Mouse (Mus musculus) urinary bladder, postnatal 4 days (tissue): ENCODE results near the gene Disc1.

Experiments
- DNase-seq, 2 experiments: peaks; one replicate each; pipeline ENCODE4 v3.0.0; 2021 to 2022; ENCODE audit warnings: low spot score in 2 of 2

Disc1 gene

DNA sequence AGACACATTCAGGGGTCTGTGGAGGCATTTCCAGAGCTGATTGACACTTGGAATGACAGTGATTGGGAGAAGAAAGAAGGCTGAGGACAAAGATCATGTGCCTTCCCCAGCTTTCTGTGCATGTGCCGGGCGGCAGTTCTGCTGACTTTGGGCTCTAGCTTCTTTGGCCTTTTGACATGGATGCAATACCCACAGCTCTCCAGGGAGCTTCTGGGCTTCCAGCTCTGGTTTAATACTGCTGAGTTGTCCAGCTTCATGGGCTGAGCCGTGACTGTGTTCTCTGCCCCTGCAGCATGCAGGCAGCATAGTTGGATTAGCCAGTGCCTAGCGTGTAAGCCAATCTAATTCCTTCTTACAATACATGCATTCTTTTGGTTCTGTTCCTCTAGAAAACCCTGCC is 72.5 kb downstream of the Disc1 start:
- DNase-seq, result no peak

GRCm38 (mm10) chr8:125127621-125128020 is 73.6 kb downstream of the Disc1 start:
- DNase-seq, result no peak

- DNase-seq, result no peak
These were observed 74.3 kb downstream of the Disc1 start for GRCm38 (mm10) chr8:125128305-125128704.

- no peak for DNase-seq
These were observed 76.8 kb downstream of the Disc1 start for GRCm38 (mm10) chr8:125130835-125131234.

- DNase-seq, result no peak
These were observed 77.3 kb downstream of the Disc1 start for GRCm38 (mm10) chr8:125131265-125131664.

GRCm38 (mm10) chr8:125133685-125134114 is 79.7 kb downstream of the Disc1 start:
- peak in 1 of 2 experiments; percentile 28 for DNase-seq

DNA sequence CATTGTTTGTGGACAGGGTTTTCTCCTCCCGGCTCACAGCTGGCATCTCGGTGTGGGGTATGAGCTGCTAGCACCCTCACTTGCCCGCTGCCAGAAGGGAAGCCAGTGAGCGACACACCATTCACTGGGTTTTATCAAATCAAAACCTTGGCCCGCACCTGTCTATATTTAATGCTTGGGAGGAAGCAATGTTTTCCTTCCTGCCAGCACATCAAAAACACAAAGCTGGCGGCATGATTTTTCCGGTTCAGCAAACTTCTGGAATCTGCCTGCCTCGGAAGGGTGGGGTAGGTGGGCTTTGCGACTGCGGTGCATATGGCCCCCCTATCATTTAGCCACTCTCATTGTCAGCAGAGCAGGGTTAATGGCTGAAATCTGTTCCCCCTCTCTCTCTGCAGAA is 80.9 kb downstream of the Disc1 start:
- no peak for DNase-seq

DNA sequence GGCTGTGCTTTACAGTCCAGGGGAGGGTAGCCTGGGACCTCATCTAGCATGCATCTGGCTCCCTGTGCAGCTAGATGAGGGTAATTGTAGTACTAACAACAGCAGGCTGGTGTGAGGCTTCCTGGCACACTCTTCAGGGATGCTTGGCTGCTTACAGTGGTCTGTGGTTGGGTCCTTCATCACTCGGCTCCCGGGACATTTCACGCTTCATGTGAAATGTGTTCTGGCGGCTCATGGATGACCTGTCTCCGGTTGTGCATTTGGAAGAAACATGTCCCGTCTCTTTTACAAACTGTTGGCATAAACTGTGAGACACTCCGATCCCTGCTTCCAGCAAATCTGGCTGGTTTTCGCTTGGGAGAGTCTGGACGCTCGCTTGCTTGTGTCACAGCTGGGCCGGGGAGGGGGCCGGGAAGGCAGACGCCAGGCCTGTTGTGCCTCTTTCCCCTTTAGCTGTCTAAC is 85.7 kb downstream of the Disc1 start:
- DNase-seq, result no peak

GRCm38 (mm10) chr8:125140965-125141364 is 87.0 kb downstream of the Disc1 start:
- no peak for DNase-seq

DNA sequence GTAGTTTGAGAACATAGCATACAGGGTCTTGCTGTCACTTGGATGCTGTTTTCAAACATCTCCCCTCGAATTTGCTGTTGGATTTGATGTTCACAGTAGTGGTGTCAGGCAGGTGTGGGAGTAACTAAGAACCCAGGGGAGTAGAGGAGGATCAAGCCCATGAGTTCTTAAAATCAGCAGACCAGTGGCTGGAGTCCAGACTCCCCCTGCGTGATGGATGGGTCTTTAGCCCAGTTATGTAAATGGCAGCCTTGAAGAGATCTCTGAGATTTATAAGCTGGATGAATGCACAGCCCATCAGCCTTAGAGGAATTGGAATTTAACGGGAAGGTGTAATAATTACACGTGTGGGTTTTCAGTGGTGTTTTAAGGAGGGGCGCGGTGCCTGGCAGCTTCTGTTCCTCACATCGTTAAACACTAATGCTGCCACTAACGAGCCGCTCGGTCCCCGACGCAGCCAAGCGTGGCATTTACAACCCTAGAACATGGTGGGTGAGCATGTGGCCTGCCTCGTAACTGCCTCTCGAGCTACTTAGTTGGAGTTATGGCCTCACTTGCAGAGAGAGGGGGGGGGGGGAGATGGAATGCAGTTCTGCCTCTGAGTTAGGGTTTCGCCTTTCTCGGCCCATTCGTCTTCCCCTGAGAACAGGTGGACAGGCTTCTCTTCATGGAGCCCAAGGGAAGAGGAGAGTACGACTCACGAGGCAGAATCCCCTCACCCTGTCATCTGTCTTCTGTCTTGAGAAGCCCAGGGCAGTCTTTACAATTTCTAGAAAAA is 103.1 kb downstream of the Disc1 start:
- DNase-seq, result no peak

DNA sequence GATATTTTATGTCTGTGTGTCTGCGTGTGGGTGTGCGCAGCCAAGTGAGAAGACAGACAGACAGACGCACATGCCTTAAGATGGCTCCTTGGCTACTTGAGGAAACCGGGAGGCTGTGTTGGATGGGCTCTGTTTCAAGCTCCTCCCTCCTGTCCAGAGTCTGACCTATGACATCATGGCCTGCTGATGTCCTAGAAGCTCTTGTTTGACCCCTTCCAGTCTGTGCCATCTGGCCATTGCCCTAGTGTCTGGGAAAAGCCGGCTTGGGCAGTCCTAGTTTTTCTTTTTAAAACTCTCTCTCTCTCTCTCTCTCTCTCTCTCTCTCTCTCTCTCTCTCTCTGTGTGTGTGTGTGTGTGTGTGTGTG is 103.6 kb downstream of the Disc1 start:
- no peak for DNase-seq

DNA sequence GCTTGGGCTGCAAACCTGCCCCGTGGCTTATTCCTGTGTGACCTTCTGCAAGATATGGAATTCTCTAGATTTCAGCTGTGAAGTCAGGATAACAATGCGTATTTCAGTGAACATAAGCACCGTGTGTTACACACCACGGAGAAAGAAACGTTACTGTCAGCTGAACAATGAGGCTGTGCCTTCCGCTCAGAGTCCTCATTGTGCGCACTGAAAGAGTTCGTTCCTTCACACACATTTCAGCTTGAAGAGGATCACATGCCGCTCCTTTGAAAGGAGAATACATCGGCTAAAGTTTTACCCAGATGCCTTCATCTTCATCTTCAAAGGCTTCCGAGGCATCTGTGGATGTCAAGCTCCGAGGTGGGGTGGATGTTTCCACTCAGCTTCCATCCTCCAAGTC is 105.4 kb downstream of the Disc1 start:
- no peak for DNase-seq

GRCm38 (mm10) chr8:125163491-125163890 is 109.5 kb downstream of the Disc1 start:
- DNase-seq, result no peak

GRCm38 (mm10) chr8:125163906-125164305 is 109.9 kb downstream of the Disc1 start:
- DNase-seq, result no peak

GRCm38 (mm10) chr8:125165505-125166446 is 111.8 kb downstream of the Disc1 start:
- no peak for DNase-seq

DNA sequence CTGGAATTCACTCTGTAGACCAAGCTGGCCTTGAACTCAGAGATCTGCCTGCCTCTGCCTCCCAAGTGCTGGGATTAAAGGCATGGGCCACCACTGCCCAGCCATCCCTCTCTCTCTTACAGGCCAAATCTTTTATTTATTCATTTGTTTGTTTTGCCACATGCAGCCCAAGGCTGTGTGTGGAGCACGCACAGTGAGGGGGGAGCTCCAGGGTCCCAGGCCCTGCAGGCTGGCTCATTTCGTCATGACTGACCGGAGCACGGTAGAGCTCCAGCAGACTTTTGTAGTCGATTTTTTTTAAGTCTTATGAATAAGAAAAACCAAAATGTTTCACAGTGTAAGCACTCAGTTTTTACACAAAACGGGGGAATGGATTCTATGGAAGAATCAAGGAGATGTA is 112.5 kb downstream of the Disc1 start:
- no peak for DNase-seq

- no peak for DNase-seq
These were observed 113.0 kb downstream of the Disc1 start for GRCm38 (mm10) chr8:125166988-125167387.

GRCm38 (mm10) chr8:125169628-125170027 is 115.6 kb downstream of the Disc1 start:
- DNase-seq, result no peak

DNA sequence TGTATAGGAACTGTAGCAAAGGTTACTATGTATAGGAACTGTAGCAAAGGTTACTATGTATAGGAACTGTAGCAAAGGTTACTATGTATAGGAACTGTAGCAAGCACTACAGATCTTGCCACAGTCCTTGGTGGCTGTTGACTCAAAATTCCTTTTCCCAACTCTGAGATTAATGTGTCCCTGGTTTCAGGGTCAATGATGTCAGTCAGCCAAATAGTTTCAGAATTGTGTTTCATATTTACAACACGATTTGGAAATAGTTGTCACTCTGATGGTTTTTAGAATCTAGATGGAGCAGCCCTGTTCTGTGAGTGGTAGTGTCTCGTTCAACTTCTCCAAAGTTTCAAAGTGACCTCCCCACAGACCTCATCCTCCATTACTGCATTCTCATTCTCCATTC is 117.5 kb downstream of the Disc1 start:
- DNase-seq, result no peak

- peak; percentile 61 to 71 for DNase-seq
These were observed 120.2 kb downstream of the Disc1 start for GRCm38 (mm10) chr8:125174237-125174636.

GRCm38 (mm10) chr8:125174851-125175250 is 120.9 kb downstream of the Disc1 start:
- DNase-seq, result no peak

DNA sequence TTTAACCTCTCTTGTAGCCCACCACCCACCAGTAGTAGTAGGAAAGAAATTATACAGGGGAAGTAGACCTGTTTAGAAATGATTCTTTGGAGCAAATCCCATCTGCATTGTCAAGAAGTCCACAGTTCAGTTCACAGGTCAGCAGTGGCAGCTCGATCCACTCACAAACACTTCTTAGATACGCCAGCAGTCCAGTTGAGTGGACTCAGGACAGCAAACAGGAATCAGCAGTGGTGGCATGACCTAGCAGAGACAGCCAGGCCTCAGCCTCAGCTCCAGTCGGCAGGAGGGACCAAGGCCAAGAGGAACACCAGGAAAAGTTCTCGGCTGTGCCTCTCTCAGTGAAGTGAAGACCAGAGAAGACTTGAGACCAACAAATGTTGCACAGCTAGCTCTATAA is 121.7 kb downstream of the Disc1 start:
- no peak for DNase-seq

DNA sequence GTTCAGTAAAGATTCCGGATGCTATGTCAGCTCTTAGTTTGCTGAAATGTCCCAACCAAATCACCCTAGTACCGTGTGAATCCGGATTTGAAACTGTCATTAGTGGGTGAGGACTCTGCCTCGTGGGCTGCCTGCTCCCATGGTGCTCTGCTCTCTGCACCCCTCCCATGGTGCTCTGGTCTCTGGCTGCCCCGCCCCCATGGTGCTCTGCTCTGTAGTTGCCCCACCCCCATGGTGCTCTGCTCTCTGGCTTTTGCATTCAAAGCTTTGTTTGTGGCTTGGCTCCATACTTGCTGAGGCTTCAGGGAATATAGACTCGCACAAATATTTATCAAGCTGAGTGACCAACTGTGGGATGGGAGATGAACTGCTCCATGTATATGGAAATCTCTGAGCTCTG is 123.1 kb downstream of the Disc1 start:
- no peak for DNase-seq
